Mouse (Mus musculus) kidney, postnatal 0 days (tissue): ENCODE results near the gene Hmgn2. TPM values are rescaled to one million over a fixed set of nuclear protein-coding genes. Genes with fewer than 3 reads are reported as not detected.

Source experiments
- polyA plus RNA-seq: library from polyadenylated mRNA; unstranded; fragments of >200 nt; fragmentation: Nextera tagmentation; extraction: Ambion mirVana; gene quantifications from 2 replicates; pipeline ENCODE4 v1.2.1, GENCODE M21; 2015

Hmgn2 gene
- polyA plus RNA-seq, 1 experiment from 2014 or later, result 1,962 TPM

Other genes starting within 250 kb of the Hmgn2 start
- 17.9 and 19.3 TPM in 2 replicates for gene Arid1a, start 211.9 kb downstream of the Hmgn2 start, polyA plus RNA-seq
- 29.7 and 32.5 TPM in 2 replicates for gene Rps6ka1, start 80.9 kb downstream of the Hmgn2 start, polyA plus RNA-seq
- 35.3 and 36.9 TPM in 2 replicates for gene Dhdds, start 32.3 kb upstream of the Hmgn2 start, polyA plus RNA-seq
- 0.04 TPM in 1 of 2 replicates, not detected in the other for gene Lin28a, start 50.2 kb upstream of the Hmgn2 start, polyA plus RNA-seq
- gene Zfp683, start 85.2 kb upstream of the Hmgn2 start, polyA plus RNA-seq, result not detected in 2 replicates
- gene Crybg2, start 92.2 kb upstream of the Hmgn2 start, polyA plus RNA-seq, result 2.8 and 6.1 TPM in 2 replicates
- gene Cd52, start 126.4 kb upstream of the Hmgn2 start, polyA plus RNA-seq, result 14.7 and 18.9 TPM in 2 replicates
- 7.6 and 7.8 TPM in 2 replicates for gene Ubxn11, start 133.9 kb upstream of the Hmgn2 start, polyA plus RNA-seq
- gene Sh3bgrl3, start 160.1 kb upstream of the Hmgn2 start, polyA plus RNA-seq, result 452 and 455 TPM in 2 replicates
- 168 and 176 TPM in 2 replicates for gene Cep85, start 218.5 kb upstream of the Hmgn2 start, polyA plus RNA-seq
- gene Gm7534, start 234.4 kb upstream of the Hmgn2 start, polyA plus RNA-seq, result 0.20 and 0.22 TPM in 2 replicates